Mouse (Mus musculus) cerebellum, postnatal 14 days (tissue): ENCODE measurements around the gene Fgf22.

Experiments used
- DNase-seq, 2 experiments: peaks; one replicate each; pipeline ENCODE4 v3.0.0; 2021; ENCODE audit warnings: mixed read lengths in 2 of 2

The Fgf22 gene

GRCm38 (mm10) chr10:79767372-79768244 is 12.7 kb downstream of the Fgf22 start:
- DNase-seq = peak; percentile 97 to 98

- peak; percentile 91 to 92 for DNase-seq
Observed at GRCm38 (mm10) chr10:79768400-79768799, 13.5 kb downstream of the Fgf22 start.

GRCm38 (mm10) chr10:79769329-79769728 is 14.5 kb downstream of the Fgf22 start:
- DNase-seq = no peak

- DNase-seq = no peak
Observed at GRCm38 (mm10) chr10:79772320-79772719, 17.4 kb downstream of the Fgf22 start.

- no peak for DNase-seq
Observed at GRCm38 (mm10) chr10:79773208-79773607, 18.3 kb downstream of the Fgf22 start.

DNA sequence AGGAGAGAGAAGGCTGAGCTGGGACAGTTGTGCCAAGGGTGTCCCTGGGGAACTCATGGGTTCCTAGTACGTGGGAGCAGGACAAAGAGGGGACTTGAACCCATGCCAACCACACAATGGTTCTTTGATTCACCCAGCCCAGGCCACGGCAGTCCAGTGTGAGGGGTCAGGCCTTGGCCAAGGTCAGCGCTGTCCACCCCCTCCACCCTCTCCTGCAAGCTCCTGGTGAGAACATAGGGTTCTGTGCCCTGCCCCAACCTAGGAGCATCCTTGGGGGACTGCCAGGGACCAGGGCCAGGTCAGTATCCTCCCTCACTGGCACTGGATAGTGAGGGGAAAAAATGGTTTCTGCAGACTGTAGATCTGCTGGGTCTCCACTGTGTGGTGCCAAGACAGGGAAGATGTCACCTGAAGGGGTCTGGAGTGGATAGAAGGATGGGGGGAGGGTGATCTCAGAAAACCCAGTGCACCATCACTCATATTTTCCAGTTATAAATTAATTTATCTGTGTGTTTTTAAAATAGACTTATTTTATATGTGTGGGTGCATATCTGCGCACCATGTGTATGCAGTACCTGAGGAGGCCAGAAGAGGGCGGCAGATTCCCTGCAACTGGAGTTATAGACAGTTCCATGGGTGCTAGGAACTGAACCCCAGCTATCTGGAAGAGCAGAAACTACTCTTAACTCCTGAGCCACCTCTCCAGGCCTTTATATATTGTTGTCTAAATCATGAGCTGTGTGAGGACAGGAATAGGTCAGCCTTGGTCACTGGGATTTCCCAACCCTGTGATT is 19.8 kb downstream of the Fgf22 start:
- DNase-seq = no peak

GRCm38 (mm10) chr10:79777103-79777531 is 22.2 kb downstream of the Fgf22 start, which contains the start of gene Fstl3:
TSS of gene Fstl3 (plus strand) at chr10:79777272.
- DNase-seq = no peak

DNA sequence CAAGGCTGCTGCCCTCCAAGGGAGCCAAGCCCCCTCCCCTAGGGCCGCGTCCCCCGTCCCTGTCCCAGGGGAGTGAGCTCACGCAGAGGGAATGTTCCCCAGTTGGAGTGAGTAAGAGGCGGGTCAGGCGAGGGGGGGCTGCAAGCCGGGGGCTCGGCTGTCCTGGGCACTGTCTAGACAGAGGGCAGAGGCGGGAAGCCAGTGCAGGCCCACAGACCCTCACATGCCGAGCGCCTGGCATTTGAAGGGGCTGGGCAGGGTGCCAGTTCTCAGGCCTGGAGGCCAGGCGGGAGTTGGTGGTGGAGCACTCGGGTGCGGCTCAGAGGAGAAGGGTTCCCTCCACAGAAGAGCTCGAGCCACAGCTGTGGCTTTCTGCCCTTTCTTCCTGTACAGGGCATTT is 23.1 kb downstream of the Fgf22 start:
- DNase-seq = peak; percentile 67 to 80

DNA sequence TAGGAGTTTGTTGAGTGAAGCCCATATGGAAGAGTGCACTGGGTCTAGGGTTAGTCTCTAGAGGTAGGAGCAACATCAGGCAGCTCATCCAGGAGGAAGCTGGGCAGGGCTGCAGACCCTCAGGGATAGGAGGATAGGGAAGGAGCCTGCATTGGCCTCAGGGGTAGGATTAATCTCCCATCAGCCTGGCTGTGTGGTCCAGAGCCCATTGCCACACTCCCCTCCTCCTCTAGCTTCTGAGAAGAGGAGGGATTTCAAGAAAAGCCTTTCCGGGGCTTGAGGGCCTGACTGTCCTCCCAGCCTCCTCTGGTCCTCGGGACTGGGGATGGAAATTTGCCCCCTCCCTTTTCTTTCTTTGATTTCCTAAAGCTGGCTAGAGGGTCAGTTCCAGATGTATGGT is 24.3 kb downstream of the Fgf22 start:
- DNase-seq = no peak

DNA sequence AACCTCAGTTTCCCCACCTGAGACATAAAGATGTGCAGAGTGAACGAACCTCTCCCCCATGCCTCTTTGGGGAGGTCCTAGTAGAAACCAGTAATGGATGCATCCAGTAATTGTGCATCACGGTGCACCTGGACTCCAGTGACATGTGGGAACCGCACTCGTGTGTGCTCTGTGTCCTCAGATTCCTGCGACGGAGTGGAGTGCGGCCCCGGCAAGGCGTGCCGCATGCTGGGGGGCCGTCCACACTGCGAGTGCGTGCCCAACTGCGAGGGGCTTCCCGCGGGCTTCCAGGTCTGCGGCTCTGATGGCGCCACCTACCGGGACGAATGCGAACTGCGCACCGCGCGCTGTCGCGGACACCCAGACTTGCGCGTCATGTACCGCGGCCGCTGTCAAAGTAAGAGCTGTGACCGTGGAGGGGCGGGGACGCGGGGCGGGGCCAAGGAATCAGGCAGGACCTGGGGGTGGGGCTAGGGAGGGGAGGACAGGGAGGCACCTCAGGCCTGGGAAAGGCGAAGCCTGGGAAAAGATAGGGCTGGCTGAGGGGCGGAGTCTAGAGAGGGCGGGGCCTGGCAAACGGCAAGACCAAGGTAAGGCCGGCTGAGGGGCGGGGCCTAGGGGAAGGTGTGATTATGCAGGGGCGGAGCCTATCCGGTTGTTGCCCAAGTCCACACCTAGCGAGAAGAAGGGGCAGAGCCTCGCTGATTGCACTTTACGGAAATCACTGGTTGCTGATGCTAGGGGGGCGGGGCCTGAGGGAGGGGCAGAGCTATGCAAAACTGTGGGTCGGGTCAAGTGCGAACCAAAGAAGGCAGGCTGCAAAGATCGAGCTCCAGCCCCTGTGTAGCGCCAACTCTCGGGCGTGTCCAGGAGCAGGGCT is 25.1 kb downstream of the Fgf22 start:
- DNase-seq = peak; percentile 98

- DNase-seq = peak in 1 of 2 experiments; percentile 76
Observed at GRCm38 (mm10) chr10:79780664-79781015, 25.8 kb downstream of the Fgf22 start.

DNA sequence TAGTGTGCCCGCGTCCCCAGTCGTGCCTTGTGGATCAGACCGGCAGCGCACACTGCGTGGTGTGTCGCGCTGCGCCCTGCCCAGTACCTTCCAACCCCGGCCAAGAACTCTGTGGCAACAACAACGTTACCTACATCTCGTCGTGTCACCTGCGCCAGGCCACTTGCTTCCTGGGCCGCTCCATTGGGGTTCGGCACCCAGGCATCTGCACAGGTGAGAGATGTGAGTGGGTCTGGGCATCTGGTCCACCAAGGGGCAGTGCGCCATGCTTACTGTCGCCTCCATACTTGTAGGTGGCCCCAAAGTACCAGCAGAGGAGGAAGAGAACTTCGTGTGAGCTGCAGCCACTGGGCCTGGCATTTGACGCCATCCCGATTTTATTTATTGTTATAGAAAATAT is 26.3 kb downstream of the Fgf22 start:
- DNase-seq = no peak

GRCm38 (mm10) chr10:79781956-79782355 is 27.1 kb downstream of the Fgf22 start:
- no peak for DNase-seq

GRCm38 (mm10) chr10:79783050-79783449 is 28.2 kb downstream of the Fgf22 start:
- no peak for DNase-seq

- peak; percentile 60 to 79 for DNase-seq
Observed at GRCm38 (mm10) chr10:79783920-79784800, 29.3 kb downstream of the Fgf22 start.

DNA sequence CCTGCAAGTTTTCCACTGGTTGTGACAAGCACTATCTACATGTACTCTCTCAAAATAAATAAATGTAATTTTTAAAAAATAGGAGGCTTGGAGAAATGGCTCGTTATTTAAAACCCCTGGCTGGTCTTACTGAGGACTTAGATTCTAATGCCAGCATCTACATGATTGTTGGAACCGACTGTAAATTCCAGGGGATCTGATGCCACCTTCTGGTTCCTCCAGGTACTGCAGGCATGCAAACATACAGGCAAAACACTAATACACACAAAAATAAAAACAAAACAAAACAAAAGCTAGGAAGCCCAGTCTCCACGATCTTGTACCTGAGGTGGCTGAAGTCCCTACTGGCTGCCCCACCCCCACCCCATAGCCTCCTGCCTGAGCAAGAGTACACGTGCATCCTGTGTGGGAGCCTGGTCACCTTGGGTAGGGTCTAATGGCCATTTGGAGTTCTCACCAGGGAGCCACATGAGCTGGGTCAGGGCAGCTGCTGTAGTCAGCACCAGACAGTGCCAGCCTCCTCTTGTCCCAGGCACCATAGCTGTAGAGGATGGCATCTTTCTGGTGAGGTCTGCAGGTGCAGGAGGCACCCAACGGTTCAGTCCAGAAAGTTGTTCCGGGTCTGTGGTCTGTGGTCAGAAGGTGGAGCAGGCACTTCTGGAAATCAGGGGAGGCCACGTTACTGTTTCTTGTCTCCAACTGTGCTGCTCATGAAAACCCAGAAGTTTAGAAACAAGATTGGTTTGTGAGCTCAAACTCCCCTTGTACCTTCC is 33.7 kb downstream of the Fgf22 start:
- DNase-seq = peak; percentile 92 to 94

DNA sequence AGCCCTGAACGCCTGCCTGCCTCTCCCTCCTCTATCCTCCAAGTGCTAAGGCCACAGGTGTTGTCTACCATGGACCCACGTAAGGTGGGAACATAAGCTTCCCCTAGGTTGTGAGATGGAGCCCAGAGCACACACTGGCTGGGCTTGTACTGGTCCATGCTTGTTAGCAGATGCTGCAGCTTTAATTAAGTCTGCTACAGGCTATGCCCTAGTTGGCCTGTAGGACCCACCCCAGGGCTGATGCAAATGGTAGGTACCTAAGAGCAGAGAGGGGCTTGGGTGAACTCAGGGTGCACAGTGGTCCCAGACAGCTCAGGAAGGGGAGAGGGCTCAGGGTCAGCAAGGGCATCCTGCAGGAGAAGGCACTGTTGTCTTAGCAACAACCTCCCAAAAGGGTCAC is 34.7 kb downstream of the Fgf22 start:
- no peak for DNase-seq

- peak in 1 of 2 experiments; percentile 14 for DNase-seq
Observed at GRCm38 (mm10) chr10:79790861-79791260, 36.0 kb downstream of the Fgf22 start, which contains the start of gene Prss57. TSS of gene Prss57 (minus strand) at chr10:79790961.

DNA sequence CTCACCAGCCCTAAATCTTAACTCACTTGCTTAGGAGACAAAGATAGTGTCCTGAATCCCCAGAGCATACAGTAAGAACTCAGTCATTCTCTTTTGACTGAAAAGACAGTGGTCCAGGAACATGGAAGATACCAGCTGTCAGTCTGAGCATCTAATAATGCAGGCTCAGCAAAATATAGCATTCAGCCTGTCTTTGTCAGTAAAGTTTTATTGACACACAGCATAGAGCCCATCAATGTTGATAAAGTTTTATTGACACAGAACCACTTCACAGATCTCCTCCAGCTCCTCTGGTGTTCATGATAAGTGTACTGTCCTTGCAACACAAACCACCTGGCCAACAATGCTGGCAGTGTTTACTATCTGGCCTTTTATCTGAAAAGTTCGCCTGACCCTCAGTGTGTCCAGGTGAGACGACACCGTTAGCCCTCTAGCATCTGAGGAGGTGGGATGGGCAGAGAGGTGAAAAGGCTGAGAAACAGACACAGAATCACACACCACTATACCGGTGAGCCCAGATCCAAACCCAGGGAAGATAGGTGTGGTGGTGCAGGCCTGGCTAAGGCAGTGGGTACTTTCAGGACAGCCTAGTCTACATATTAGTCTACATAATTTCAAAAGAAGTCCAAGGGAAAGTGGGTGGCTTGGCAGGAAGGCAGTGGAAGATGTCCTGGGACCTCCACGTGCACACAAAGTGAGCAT is 37.6 kb downstream of the Fgf22 start:
- DNase-seq = no peak
